Mouse (Mus musculus) adrenal gland, adult 2 months (tissue): Measurements from ENCODE around the gene Tpbg. TPM values are rescaled to one million over a fixed set of nuclear protein-coding genes. Genes with fewer than 3 reads are reported as not detected.
"Not testable (repeated sequence)": the region's sequence is repeated elsewhere in the genome, so short reads cannot be mapped to it uniquely, and the experiment has no call there.

Experiments used
- DNase-seq: peaks from one replicate; pipeline ENCODE4 v3.0.0; 2021
- long read RNA-seq: library from polyadenylated mRNA; stranded (forward); transcript quantifications from one replicate; pipeline ENCODE4 v2.0.0, GENCODE M21; 2021
- polyA plus RNA-seq: library from polyadenylated mRNA; depleted of rRNA; stranded (reverse); fragments of >200 nt; gene quantifications from 2 replicates; pipeline ENCODE4 v1.2.3, GENCODE M21; 2012; rRNA removed
- total RNA-seq, 2 experiments: library from RNA; stranded (reverse); gene quantifications; 2 replicates each; pipeline ENCODE4 v1.2.3; 2021

Tpbg gene
- total RNA-seq, result 1 to 10 TPM; 1.0 to 1.7 TPM
- polyA plus RNA-seq, result 1.9 and 2.4 TPM in 2 replicates
- long read RNA-seq, transcript Tpbg-202 (2 exons, 3,481 nt), result major isoform, 6 of 6 reads
- long read RNA-seq, partial matches to known transcripts, result 0 of 6 reads
- long read RNA-seq, other reads (novel, unspliced or antisense), result 0 of 6 reads

GRCm38 (mm10) chr9:85842351-85843011, at the start of gene Tpbg:
Tpbg (plus strand) TSS chr9:85842380.
- peak; percentile 59 for DNase-seq

DNA sequence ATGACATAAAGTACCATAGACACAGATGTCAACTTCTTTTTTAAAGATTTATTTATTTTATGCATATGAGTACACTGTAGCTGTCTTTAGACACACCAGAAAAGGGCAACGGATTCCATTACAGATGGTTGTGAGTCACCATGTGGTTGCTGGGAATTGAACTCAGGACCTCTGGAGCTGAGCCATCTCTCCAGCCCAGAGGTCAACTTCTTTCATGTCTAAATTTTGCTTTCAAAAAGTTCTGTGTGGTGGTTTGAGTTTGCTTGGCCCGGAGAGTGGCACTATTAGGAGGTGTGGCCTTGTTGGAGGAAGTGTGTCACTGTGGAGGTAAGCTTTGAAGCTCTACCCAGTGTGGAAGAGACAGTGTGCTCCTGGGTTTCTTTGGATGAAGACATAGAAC, 40.2 kb upstream of the Tpbg start:
- not testable (repeated sequence) for DNase-seq

GRCm38 (mm10) chr9:85802563-85802962, 39.6 kb upstream of the Tpbg start:
- DNase-seq, result no peak

GRCm38 (mm10) chr9:85806411-85806810, 35.8 kb upstream of the Tpbg start:
- no peak for DNase-seq

GRCm38 (mm10) chr9:85809246-85809645, 32.9 kb upstream of the Tpbg start:
- no peak for DNase-seq

DNA sequence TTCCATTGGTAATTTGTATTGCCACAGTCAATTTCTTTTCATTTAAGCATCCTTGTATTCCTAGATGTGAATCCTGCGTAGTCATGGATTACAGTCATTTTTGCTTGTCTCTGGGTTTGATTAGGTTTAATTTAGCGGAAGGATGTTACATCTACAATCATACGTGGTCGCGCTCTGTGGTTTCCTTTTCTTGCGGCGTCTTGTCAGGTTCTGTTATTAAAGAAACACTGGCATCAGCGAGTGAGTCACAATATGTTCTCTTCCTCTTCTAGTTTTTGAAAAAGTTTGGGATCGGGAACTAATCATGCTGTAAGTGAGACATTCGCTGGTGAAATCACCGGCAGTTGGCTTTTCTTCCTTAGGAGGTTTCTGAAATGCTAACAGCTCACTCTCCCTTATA, 21.4 kb upstream of the Tpbg start:
- no peak for DNase-seq

GRCm38 (mm10) chr9:85835521-85836425, 6.4 kb upstream of the Tpbg start:
- no peak for DNase-seq

- no peak for DNase-seq
Observed at GRCm38 (mm10) chr9:85839626-85840025, 2.6 kb upstream of the Tpbg start.

GRCm38 (mm10) chr9:85841891-85842290, 289 bp upstream of the Tpbg start:
- DNase-seq, result peak; percentile 57

DNA sequence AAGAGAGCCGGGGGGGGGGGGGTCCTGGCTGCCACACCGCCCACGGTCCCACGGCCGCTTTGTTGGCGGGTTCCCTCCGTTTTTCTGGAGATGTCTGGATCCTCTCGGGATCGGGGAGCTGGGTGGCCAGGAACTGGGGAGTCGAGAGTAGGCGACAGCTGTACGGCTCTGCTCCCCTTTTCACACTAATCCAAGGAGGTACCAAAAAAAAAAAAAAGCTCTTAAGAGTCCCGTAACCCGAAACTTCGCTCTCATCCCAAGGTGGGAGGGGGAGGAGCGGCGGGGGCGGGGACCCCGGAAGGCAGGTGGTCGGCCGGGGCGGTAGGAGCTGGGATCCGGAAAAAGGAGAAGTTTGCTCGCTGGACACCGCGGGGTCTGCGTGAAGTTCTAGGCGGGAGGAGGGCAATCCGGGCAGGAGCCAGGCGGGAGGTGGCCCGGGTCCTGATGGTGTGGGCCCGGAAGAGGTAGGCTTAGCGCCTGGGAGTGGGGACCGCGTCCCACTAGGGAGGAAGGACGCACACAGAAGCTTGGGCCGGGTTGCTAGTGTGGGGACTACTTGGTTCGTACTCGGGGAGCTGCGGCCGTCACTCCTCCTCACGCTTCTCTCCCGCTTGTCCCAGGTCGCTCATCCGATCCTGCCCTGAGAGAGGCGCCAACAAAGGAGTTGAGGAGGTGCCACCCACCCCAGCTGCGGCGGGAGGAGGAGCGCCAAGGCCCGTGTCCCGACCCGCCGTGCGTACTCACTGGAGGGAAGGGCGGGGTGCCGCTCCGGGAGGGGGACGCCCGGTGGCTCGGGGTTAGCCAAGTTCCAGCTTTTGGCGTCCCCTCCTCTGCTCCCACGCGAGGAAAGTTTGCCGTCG, 1.1 kb downstream of the Tpbg start:
- peak; percentile 74 for DNase-seq

- DNase-seq, result no peak
Observed at GRCm38 (mm10) chr9:85843891-85844646, 1.9 kb downstream of the Tpbg start.

DNA sequence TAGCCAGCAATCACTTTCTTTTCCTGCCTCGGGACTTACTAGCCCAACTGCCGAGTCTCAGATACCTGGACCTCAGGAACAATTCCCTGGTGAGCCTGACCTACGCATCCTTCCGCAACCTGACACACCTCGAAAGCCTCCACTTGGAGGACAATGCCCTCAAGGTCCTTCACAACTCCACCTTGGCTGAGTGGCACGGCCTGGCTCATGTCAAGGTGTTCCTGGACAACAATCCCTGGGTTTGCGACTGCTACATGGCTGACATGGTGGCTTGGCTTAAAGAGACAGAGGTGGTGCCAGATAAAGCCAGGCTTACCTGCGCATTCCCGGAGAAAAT, 2.4 kb downstream of the Tpbg start:
- no peak for DNase-seq

DNA sequence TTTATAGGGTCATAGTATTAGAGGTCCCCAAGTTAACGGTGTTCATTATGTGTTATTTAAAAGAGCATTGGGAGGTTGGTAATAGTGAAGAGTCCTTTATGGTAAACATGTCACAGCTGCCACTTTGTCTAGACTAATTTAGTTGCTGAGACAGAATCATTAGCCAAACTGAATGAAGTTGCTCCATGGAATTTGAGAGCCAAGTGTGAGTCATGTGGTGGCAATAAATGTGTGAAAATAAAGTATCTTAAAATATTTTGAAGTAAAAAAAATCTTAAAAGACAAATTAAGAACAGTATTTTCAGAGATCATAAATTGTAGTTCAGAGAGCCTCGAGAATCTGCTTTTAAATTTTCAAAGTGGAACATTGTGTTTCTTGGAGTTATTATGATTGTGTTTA, 4.0 kb downstream of the Tpbg start:
- DNase-seq, result no peak

DNA sequence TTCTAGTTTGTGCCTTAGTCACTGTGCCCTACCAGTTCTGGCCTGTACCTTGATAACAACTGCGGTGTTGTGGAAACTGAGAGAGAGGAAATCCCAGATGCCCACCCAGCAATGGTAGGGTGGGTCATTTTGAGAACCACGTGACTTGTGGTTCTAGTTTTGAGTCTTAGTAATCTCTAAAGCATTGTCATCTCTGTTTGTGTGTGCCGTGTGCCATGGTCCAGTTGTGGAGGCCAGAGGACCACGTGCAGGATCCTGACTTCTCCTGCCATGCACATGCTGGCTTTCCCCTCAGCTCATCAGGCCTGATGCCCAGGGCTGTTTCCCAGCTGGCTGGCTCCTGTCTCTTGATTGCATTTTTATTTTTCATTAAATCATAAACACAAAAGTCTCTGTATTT, 12.6 kb downstream of the Tpbg start:
- no peak for DNase-seq

DNA sequence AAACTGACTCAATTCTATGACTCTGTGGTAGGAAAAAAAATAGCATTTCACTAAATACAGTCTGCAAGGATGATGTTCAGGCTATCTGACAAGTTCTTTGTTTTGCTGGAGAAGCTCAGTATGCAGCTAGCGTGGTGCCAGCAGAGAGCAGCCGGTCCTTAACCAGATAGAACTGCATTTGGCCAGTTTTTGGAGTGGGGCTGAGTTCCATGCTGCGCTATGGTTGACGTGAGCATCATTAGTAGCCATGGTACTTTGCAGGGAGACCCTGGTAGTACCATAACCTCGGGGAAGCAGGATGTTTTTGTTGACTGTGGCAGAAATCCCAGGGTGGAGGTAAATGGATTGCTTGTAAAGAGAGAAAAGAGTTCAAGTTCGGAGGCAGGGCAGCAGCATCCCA, 14.3 kb downstream of the Tpbg start:
- DNase-seq, result no peak

DNA sequence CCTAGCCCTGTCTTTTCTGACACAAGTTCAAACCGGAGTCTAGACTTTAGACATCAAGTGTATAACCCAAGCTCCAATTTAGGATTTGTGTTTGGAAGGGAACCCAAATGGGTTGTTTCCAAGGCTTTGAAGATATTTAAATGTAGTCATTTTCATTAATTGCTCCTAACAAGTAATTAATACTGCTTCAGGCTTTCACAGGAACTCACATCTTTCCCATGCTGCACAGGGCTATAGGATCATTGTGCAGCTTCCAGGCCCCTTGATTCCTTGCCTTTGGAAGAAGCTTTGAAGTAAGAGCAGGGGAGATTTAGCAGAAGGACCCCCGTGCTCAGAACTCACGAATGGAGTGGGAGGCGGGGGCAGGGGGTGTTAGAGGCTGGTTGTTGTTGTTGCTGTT, 18.9 kb downstream of the Tpbg start:
- DNase-seq, result no peak

- DNase-seq, result peak; percentile 48
Observed at GRCm38 (mm10) chr9:85862562-85862961, 20.4 kb downstream of the Tpbg start.

GRCm38 (mm10) chr9:85872908-85873307, 30.7 kb downstream of the Tpbg start:
- DNase-seq, result no peak

GRCm38 (mm10) chr9:85893681-85894080, 51.5 kb downstream of the Tpbg start:
- peak; percentile 21 for DNase-seq
